Mouse (Mus musculus): ENCODE measurements around the gene Mpp3. TPM values are rescaled to one million over a fixed set of nuclear protein-coding genes. Genes with fewer than 3 reads are reported as not detected.

The Mpp3 gene
- polyA plus RNA-seq, 2 experiments from 2014 or later: 0.36 TPM; not detected in 1

GRCm38 (mm10) chr11:102039487-102040137 is 11.4 kb upstream of the Mpp3 start:
- no peak for ATAC-seq

- no peak for ATAC-seq
These were observed 9.5 kb upstream of the Mpp3 start for GRCm38 (mm10) chr11:102037789-102038188.

- ATAC-seq: no peak
These were observed 8.1 kb upstream of the Mpp3 start for GRCm38 (mm10) chr11:102036336-102036735.

- no peak for ATAC-seq
These were observed 7.2 kb upstream of the Mpp3 start for GRCm38 (mm10) chr11:102035456-102035960.

- no peak for ATAC-seq
These were observed 6.6 kb upstream of the Mpp3 start for GRCm38 (mm10) chr11:102034887-102035286.

GRCm38 (mm10) chr11:102033055-102033591 is 4.9 kb upstream of the Mpp3 start:
- ATAC-seq: no peak

GRCm38 (mm10) chr11:102031149-102031548 is 2.9 kb upstream of the Mpp3 start:
- ATAC-seq: no peak

GRCm38 (mm10) chr11:102029966-102030365 is 1.7 kb upstream of the Mpp3 start:
- ATAC-seq: no peak

- no peak for ATAC-seq
These were observed 1.0 kb upstream of the Mpp3 start for GRCm38 (mm10) chr11:102029304-102029703.

GRCm38 (mm10) chr11:102027361-102028017 is 772 bp downstream of the Mpp3 start:
- no peak for ATAC-seq

GRCm38 (mm10) chr11:102026694-102027360 is 1.4 kb downstream of the Mpp3 start:
- no peak for ATAC-seq

- no peak for ATAC-seq
These were observed 2.1 kb downstream of the Mpp3 start for GRCm38 (mm10) chr11:102025991-102026660.

- ATAC-seq: no peak
These were observed 2.9 kb downstream of the Mpp3 start for GRCm38 (mm10) chr11:102025354-102025753.

- no peak for ATAC-seq
These were observed 3.4 kb downstream of the Mpp3 start for GRCm38 (mm10) chr11:102024875-102025274.

GRCm38 (mm10) chr11:102024084-102024758 is 4.0 kb downstream of the Mpp3 start:
- no peak for ATAC-seq

- ATAC-seq: no peak
These were observed 4.9 kb downstream of the Mpp3 start for GRCm38 (mm10) chr11:102023406-102023805.

GRCm38 (mm10) chr11:102021196-102021595 is 7.1 kb downstream of the Mpp3 start:
- no peak for ATAC-seq

GRCm38 (mm10) chr11:102019736-102020135 is 8.5 kb downstream of the Mpp3 start:
- no peak for ATAC-seq

- ATAC-seq: no peak
These were observed 12.1 kb downstream of the Mpp3 start for GRCm38 (mm10) chr11:102016136-102016535.

GRCm38 (mm10) chr11:102015472-102015871 is 12.8 kb downstream of the Mpp3 start:
- ATAC-seq: no peak

- no peak for ATAC-seq
These were observed 15.1 kb downstream of the Mpp3 start for GRCm38 (mm10) chr11:102013201-102013600.

- ATAC-seq: no peak
These were observed 16.8 kb downstream of the Mpp3 start for GRCm38 (mm10) chr11:102011510-102011909.

All from activated CD4-positive, CD25-positive, alpha-beta regulatory T cell, adult 4 months (primary cell).